Mouse (Mus musculus): ENCODE data around the gene Prr5l.

DNA sequence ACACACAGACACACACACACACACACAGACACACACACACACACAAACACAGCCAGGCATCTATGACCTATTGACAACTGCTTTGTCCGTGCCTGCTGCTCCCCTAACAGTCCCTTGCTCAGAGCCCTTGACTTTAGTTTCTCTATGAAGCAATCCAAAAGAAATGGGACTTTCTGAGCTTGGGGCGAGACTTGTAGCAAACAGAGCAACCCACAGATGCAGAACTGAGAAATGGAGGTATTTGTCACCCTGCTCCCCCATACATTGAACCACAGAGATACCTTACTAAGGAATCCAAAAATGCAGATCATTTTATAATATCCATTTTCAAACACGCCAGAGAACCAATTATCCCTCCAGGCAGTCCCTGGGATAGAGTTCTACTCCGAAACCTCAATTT, 128.4 kb downstream of the Prr5l start:
- TF ChIP-seq CTCF (IDR thresholded peaks at IDR 0.05; ENCODE audit: low read depth) = no peak
- TF ChIP-seq EP300 (IDR thresholded peaks at IDR 0.05; ENCODE audit: low read depth) = no peak
